Mouse (Mus musculus) kidney, adult 2 months (tissue): ENCODE measurements at regions not wholly inside any gene's neighbourhood (a gene's known extent, or its start where the extent isn't known, plus 50 kb on each side); places are given as distances from the start of the nearest gene placed in this dataset.

Source experiments
- DNase-seq: peaks from one replicate; pipeline ENCODE4 v3.0.0; 2021
- H3K27ac ChIP-seq: fragments of 200-500 bp; 2 replicates; pipeline ENCODE4 v1.5.1; 2012; ENCODE audit warnings: low read depth, low read length, control low read depth, inconsistent platforms; ENCODE audit not compliant: insufficient read depth
- H3K27me3 ChIP-seq: fragments of 200-500 bp; replicated peaks from 2 replicates; pipeline ENCODE4 v1.6.1; 2012; ENCODE audit warnings: mild to moderate bottlenecking, moderate library complexity, low read length, inconsistent platforms; ENCODE audit not compliant: control insufficient read depth, insufficient read depth
- H3K36me3 ChIP-seq: fragments of 200-500 bp; 2 replicates; pipeline ENCODE4 v1.6.1; 2012; ENCODE audit warnings: mild to moderate bottlenecking, moderate library complexity, low read length, inconsistent platforms; ENCODE audit not compliant: control insufficient read depth, insufficient read depth
- H3K4me1 ChIP-seq: fragments of 200-500 bp; 2 replicates; pipeline ENCODE4 v1.6.1; 2011; ENCODE audit warnings: low read length; ENCODE audit not compliant: control insufficient read depth, insufficient read depth
- H3K4me3 ChIP-seq: fragments of 200-500 bp; 2 replicates; pipeline ENCODE4 v1.5.1; 2011; ENCODE audit warnings: mild to moderate bottlenecking, low read depth, low read length, control low read depth; ENCODE audit not compliant: insufficient read depth
- CTCF ChIP-seq: fragments of 200-500 bp; conservative IDR thresholded peaks from 2 replicates; pipeline ENCODE4 v1.5.1; 2011; ENCODE audit warnings: low read depth, mild to moderate bottlenecking, control low read depth, low read length, moderate library complexity, mixed read lengths; ENCODE audit not compliant: insufficient read depth, insufficient read length
- POLR2A ChIP-seq: fragments of 200-500 bp; IDR thresholded peaks from one replicate; pipeline ENCODE4 v1.6.1; 2011; ENCODE audit warnings: low read depth, low read length, control low read depth
- WGBS: fragments of 180-500 bp; shearing (Covaris S2); methylation state at CpG from one replicate; pipeline ENCODE4 v1.1.7; 2018; 5-methylcytosine and 5-hydroxymethylcytosine counted together

- H3K4me3 ChIP-seq, result no peak overlapping the region
- no peak for TF ChIP-seq POLR2A
- TF ChIP-seq CTCF, result no peak
- H3K4me1 ChIP-seq, result no peaks in the 10 kb centered on the region
- no peak overlapping the region for H3K27ac ChIP-seq
- 85% methylated on average over 11 of the region's 11 CpGs for WGBS
- no peaks in the 10 kb centered on the region for H3K36me3 ChIP-seq
- DNase-seq, result no peak
- H3K27me3 ChIP-seq, result no peaks in the 10 kb centered on the region
Observed at GRCm38 (mm10) chr9:47127756-47128424, 129.3 kb downstream of the Gm4791 start.

DNA sequence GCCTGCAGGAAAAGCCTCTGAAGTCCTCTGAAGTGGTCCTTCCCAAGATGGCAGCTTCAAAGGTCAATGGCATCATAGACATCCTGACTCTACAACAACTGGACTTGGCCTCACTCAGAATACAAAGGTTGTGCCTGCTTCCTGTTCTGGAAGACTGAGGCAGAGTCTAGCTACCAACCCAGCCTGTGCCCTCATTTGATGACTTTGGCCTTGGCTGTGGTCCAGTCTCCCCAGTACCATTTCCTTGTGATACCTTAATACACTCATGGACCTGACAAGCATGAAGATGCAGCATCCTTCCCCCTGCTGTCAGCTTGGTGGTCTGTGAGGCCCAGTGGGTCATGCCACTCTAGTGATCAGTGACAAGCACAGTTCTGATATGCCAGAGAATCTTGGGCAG is 130.6 kb downstream of the Gm4791 start:
- H3K27ac ChIP-seq, result no peak overlapping the region
- TF ChIP-seq CTCF, result no peak
- no peak for TF ChIP-seq POLR2A

DNA sequence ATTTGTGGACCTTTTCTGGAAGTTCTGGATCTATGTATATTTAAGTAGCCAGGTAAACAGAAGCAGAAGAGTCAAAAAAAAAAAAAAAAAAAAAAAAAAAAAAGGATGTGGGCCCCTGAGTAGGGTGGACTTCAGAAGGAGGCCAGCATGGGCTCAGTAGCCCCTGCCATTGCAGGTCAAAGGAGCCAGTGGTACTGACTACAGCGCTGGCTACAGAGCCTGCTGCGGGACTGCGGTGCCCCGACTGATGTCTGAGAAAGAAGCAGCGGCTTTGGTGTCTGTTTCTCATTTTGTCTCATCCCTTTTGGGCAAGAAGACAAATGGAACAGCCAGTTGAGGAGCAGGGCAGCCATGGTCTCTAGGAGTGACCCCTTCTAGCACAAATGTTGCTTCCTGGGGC is 134.9 kb downstream of the Gm4791 start:
- 84% methylated on average over 5 of the region's 5 CpGs for WGBS
- H3K36me3 ChIP-seq, result no peaks in the 10 kb centered on the region
- H3K27me3 ChIP-seq, result no peaks in the 10 kb centered on the region
- no peak overlapping the region for H3K27ac ChIP-seq
- H3K4me1 ChIP-seq, result no peaks in the 10 kb centered on the region
- DNase-seq, result no peak
- TF ChIP-seq POLR2A (no peak), CTCF (no peak)
- H3K4me3 ChIP-seq, result no peak overlapping the region

More for the DNA sequence above, 130.6 kb downstream of the Gm4791 start:
- DNase-seq, result no peak
- Histone ChIP-seq H3K36me3 (no peaks in the 10 kb centered on the region), H3K27me3 (no peaks in the 10 kb centered on the region), H3K4me1 (no peaks in the 10 kb centered on the region), H3K4me3 (no peak overlapping the region)

GRCm38 (mm10) chr9:47133873-47134272 is 135.3 kb downstream of the Gm4791 start:
- no peak for DNase-seq
- Histone ChIP-seq H3K27ac (no peak overlapping the region), H3K4me3 (no peak overlapping the region), H3K4me1 (no peaks in the 10 kb centered on the region), H3K27me3 (no peaks in the 10 kb centered on the region), H3K36me3 (no peaks in the 10 kb centered on the region)
- WGBS, result 82% methylated on average over 8 of the region's 8 CpGs
- TF ChIP-seq CTCF (no peak), POLR2A (no peak)

GRCm38 (mm10) chr9:47134479-47134878 is 135.9 kb downstream of the Gm4791 start:
- Histone ChIP-seq H3K27ac (no peak overlapping the region), H3K4me1 (no peaks in the 10 kb centered on the region), H3K27me3 (no peaks in the 10 kb centered on the region), H3K4me3 (no peak overlapping the region), H3K36me3 (no peaks in the 10 kb centered on the region)
- TF ChIP-seq CTCF (no peak), POLR2A (no peak)
- DNase-seq, result no peak
- 77% methylated on average over 4 of the region's 4 CpGs for WGBS

GRCm38 (mm10) chr9:47136641-47137040 is 138.1 kb downstream of the Gm4791 start:
- no peaks in the 10 kb centered on the region for H3K4me1 ChIP-seq
- H3K36me3 ChIP-seq, result no peaks in the 10 kb centered on the region
- no peak overlapping the region for H3K27ac ChIP-seq
- no peak for TF ChIP-seq CTCF
- TF ChIP-seq POLR2A, result no peak
- no peaks in the 10 kb centered on the region for H3K27me3 ChIP-seq
- 90% methylated on average over 5 of the region's 5 CpGs for WGBS
- DNase-seq, result no peak
- H3K4me3 ChIP-seq, result no peak overlapping the region

GRCm38 (mm10) chr9:47153471-47153870 is 154.9 kb downstream of the Gm4791 start:
- Histone ChIP-seq H3K27me3 (no peaks in the 10 kb centered on the region), H3K36me3 (no peaks in the 10 kb centered on the region), H3K4me1 (no peaks in the 10 kb centered on the region), H3K27ac (no peak overlapping the region), H3K4me3 (no peak overlapping the region)
- no peak for TF ChIP-seq POLR2A
- no peak for TF ChIP-seq CTCF
- 51% methylated on average over 7 of the region's 7 CpGs for WGBS
- DNase-seq, result peak; percentile 31

- Histone ChIP-seq H3K36me3 (no peaks in the 10 kb centered on the region), H3K27me3 (no peaks in the 10 kb centered on the region), H3K27ac (no peak overlapping the region), H3K4me3 (no peak overlapping the region), H3K4me1 (no peaks in the 10 kb centered on the region)
- TF ChIP-seq POLR2A (no peak), CTCF (no peak)
- 24% methylated on average over 8 of the region's 8 CpGs for WGBS
- DNase-seq, result no peak
Observed at GRCm38 (mm10) chr9:47165480-47166131, 167.1 kb downstream of the Gm4791 start.
